Mouse (Mus musculus) left cerebral cortex, adult 6 months (tissue): ENCODE data around the gene Unk. TPM values are rescaled to one million over a fixed set of nuclear protein-coding genes. Genes with fewer than 3 reads are reported as not detected.

ENCODE experiments used
- long read RNA-seq, 2 experiments: library from polyadenylated mRNA; unstranded; transcript quantifications; one replicate each; pipeline ENCODE4 v2.0.0; 2019 to 2020
- polyA plus RNA-seq: library from polyadenylated mRNA; unstranded; fragments of <200 nt; fragmentation: Nextera tagmentation; gene quantifications from 2 replicates; pipeline ENCODE4 v1.2.3, GENCODE M21; 2021

Unk gene
- 5.8 and 7.4 TPM in 2 replicates for polyA plus RNA-seq
- long read RNA-seq, experiment 1, transcript Unk-202 (16 exons, 3,696 nt) = major isoform, 9 of 28 reads
- long read RNA-seq, experiment 1, transcript Unk-201 (16 exons, 3,735 nt) = minor isoform, 5 of 28 reads
- long read RNA-seq, experiment 1, partial matches to known transcripts = 10 of 28 reads
- long read RNA-seq, experiment 1, other reads (novel, unspliced or antisense) = 4 of 28 reads
- long read RNA-seq, experiment 2, partial matches to known transcripts = 2 of 4 reads
- long read RNA-seq, experiment 2, other reads (novel, unspliced or antisense) = 0 of 4 reads

DNA sequence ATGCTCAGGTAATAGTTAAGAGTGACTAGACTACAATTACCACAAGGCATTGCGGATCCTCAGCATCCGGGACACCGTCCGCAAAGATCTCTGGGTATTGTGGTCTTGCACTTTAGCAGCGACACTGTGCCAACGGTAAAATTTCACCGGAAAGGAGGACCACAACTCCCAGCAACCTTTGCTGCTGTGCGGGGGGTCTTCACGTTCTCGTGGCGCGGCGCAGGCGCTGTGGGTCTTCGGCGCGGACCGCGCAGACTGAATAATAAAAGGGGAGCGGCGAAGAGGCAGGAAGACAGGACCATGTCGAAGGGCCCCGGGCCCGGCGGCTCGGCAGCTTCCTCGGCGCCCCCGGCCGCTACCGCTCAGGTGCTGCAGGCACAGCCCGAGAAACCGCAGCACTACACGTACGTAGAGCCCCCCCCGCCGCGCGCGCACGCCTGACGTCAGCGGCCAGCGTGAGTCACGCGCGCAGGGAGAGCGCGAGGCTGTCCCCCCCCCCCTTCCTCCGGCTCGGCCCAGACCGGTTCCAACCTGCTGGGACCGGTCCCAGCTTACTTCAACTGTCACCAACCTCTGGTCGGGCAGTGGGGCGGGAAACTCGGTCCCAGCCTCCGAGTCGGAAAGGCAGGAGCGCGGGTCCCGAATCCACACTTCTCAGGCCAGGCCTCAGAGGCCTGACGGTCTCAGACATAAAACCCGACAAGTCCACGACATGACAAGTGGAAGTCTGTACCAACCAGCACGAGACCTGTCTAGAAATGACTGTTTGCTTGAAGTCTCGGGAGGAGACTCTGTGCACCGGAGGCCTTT, at the start of gene Unk:
TSS of gene Unk (plus strand) at position 235 of the 810 bp plus-strand sequence.

DNA sequence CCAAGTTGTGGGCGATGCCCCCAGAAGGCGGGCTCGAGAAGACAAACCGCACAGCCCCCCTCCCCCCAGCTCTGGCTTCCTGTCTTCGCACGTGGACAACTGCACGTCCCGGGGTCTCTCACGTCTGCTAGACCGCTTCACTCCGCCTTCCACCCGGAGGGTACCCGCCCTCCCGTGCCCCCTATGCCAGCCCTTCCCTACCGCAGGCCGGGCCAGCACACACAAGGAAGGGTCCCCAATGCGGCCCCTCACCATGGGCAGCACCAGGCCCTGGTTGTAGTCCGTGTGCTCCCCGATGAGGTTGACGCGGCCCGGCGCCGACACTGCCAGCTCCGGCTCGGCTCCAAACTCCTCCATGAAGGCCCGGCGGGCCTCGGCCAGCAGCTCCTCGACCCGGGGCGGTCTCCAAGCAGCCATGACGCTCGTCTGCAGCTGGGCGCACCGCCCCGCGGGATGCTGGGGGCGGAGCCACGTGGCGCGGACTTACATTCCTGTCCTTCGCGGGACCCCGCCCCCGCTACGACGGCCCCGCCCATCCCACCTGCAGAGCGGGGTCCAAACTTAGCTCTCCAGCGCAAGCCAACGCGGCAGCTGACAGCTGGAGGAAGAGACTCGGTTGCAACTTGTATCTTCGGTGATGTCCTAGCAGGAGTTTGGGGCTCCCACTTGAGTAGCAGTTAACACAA, 17.7 kb upstream of the Unk start, which contains the start of gene Galk1:
TSS of gene Galk1 (minus strand) at position 458 of the 686 bp plus-strand sequence.

DNA sequence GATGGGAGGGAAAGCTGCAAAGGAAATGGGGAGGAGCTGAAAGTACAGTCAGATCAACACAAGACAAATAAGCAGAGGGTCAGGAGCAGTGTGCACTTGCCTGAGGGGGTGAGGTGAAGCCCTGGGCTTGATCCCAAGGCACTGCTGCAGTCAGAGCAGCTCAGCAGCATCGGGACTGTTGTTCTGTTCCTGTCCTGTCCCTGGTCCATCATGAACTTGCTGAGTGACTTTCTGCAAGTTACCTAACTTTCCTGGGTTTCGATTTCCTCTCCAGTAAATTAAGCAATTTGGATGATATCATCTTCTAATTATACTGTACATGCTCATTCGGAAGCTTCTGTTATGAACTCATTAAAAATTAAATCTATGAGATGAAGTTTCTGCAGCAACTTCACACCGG, 2.4 kb upstream of the Unk start, which contains the start of gene H3f3b:
TSS of gene H3f3b (minus strand) at position 207 of the 400 bp plus-strand sequence.

DNA sequence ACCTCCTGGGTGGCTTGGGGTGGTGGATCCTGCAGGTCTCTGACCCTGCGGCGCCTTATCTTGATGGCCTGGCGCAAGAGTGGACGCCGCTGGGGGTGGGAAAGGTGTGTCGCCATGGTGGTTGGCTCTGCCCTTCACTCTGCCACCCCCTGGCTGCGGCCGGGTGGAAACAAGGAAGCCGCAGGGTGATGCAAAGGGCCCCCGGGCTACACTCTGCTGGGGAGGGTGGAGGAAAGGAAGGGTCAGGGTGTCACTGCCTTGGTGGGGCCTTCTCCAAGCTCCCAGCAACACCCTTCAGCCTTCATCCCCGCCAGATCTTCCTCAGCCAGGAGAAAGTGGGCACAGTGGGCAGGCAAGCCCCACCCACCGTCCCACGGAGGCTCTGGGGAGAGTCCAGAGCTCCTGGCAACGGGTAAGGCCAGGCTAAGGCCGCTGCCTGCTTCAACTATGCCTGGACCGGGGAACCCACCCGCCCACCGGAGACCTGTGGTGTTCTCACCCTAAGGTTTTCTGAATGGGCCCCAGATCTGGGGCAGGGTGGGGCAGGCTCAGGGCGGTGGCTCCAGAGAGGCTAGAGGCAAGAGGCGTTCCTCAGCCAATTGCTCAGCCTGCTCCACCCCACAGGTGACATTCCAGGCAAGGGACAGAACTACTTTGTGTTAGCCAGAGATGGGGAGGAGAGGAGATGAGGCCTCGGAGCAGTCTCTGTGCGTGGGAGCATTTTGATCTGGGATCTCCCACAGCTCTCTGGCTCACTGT, 47.5 kb downstream of the Unk start, which contains the start of gene Unc13d:
TSS of gene Unc13d (minus strand) at position 516 of the 759 bp plus-strand sequence.

DNA sequence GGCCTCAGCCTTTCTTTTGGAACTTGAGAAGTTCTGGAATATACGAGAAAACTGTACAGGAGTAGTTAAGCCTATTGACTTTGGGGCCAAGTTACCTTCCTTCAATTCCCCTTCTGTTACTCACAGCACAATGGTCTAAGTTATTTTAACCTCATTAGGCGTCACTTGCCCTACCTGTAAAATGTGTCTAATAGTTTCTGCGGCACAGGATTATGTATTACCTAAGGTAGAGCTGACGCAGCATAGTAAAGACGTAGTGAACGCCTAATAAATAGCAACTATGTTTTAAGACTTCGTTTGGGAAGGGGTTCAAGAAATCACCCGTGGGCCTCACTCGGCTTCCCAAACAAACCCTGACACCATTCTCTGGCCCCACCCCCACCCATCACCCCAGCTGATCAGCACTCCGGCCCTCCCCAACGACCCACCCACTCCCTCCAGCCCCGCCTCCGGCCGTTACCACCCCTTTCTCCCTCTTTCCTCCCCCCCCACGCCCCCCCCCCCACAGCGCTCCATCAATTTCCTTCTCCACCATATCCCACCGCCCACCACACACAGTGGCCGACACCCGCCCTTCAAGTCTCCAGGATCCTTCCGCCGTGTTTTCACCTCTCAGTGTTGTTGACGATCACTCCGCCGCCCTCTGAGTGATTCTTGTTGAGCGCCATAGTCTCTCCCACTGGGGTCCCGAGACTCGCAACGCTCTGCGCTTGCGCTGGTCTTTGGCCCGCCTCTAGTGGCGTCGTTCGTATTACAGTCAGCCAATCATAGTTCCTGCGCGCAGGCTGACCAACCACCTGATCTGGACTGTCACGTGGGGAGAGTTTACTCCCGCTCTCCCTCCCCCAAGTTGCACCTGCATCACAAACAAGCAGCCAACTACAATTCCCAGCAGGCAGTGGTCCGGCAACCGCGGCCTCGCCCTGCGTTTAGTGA, 56.4 kb downstream of the Unk start, which contains the start of gene Wbp2:
TSS of gene Wbp2 (minus strand) at position 738 of the 936 bp plus-strand sequence.

Other genes with a start within 250 kb of the Unk start
- gene Caskin2, start 216.7 kb upstream of the Unk start, polyA plus RNA-seq = 8.5 and 14.8 TPM in 2 replicates
- 5.4 and 6.0 TPM in 2 replicates for gene Tsen54, start 215.6 kb upstream of the Unk start, polyA plus RNA-seq
- gene Llgl2, start 206.3 kb upstream of the Unk start, polyA plus RNA-seq = 7.0 and 7.4 TPM in 2 replicates
- gene Myo15b, start 171.9 kb upstream of the Unk start, polyA plus RNA-seq = 0.14 TPM in 1 of 2 replicates, not detected in the other
- gene Smim5, start 130.4 kb upstream of the Unk start, polyA plus RNA-seq = 1.4 and 1.7 TPM in 2 replicates
- not detected in 2 replicates for gene Smim6, start 118.3 kb upstream of the Unk start, polyA plus RNA-seq
- gene Sap30bp, start 97.0 kb upstream of the Unk start, polyA plus RNA-seq = 26.6 and 36.8 TPM in 2 replicates
- gene Recql5, start 96.8 kb upstream of the Unk start, polyA plus RNA-seq = 7.0 and 8.5 TPM in 2 replicates
- 3.5 and 3.7 TPM in 2 replicates for gene Itgb4, start 55.6 kb upstream of the Unk start, polyA plus RNA-seq
- 19.0 and 23.7 TPM in 2 replicates for gene Galk1, start 17.6 kb upstream of the Unk start, polyA plus RNA-seq
- gene H3f3b, start 2.4 kb upstream of the Unk start, polyA plus RNA-seq = 208 and 343 TPM in 2 replicates
- 1.0 and 1.3 TPM in 2 replicates for gene Unc13d, start 47.6 kb downstream of the Unk start, polyA plus RNA-seq
- gene Wbp2, start 56.7 kb downstream of the Unk start, polyA plus RNA-seq = 252 and 516 TPM in 2 replicates
- gene Trim47, start 96.9 kb downstream of the Unk start, polyA plus RNA-seq = 2.7 and 4.7 TPM in 2 replicates
- 2.0 and 2.8 TPM in 2 replicates for gene Trim65, start 100.8 kb downstream of the Unk start, polyA plus RNA-seq
- gene Mrpl38, start 108.5 kb downstream of the Unk start, polyA plus RNA-seq = 62.0 and 78.9 TPM in 2 replicates
- 25.2 and 27.1 TPM in 2 replicates for gene Fbf1, start 137.8 kb downstream of the Unk start, polyA plus RNA-seq
- 100.0 and 109 TPM in 2 replicates for gene Ten1, start 168.5 kb downstream of the Unk start, polyA plus RNA-seq
- gene Acox1, start 168.7 kb downstream of the Unk start, polyA plus RNA-seq = 65.0 and 76.9 TPM in 2 replicates
- 0.53 and 0.79 TPM in 2 replicates for gene Evpl, start 207.8 kb downstream of the Unk start, polyA plus RNA-seq
- gene Srp68, start 243.9 kb downstream of the Unk start, polyA plus RNA-seq = 25.9 and 34.4 TPM in 2 replicates